Mouse (Mus musculus): ENCODE measurements around the gene Atm. TPM values are rescaled to one million over a fixed set of nuclear protein-coding genes. Genes with fewer than 3 reads are reported as not detected.

The Atm gene
- total and polyA plus RNA-seq, 2 experiments from 2014 or later, result 2.6 to 5.3 TPM

- Histone ChIP-seq H3K4me3 (ENCODE audit: low read depth, low read length) (no peak overlapping the region), H3K4me1 (ENCODE audit: control insufficient read depth, insufficient read depth) (no peaks in the 10 kb centered on the region; the same call in 1 of the 2 replicates), H3K9ac (replicated peaks; ENCODE audit: low read depth, low read length) (no peak overlapping the region), H3K4me2 (ENCODE audit: low read depth, low read length) (no peak overlapping the region), H3K9me3 (replicated peaks; ENCODE audit: control insufficient read depth, low read length) (no peaks in the 10 kb centered on the region), H3K27me3 (ENCODE audit: control insufficient read depth, insufficient read depth, low read length) (no peaks in the 10 kb centered on the region), H3K36me3 (replicated peaks; ENCODE audit: control insufficient read depth, insufficient read depth, low read length) (no peaks in the 10 kb centered on the region), H3K27ac (ENCODE audit: low read depth) (no peak overlapping the region; the same call in 1 of the 2 replicates)
- DNase-seq (ENCODE audit: low spot score) (no peak), ATAC-seq (ENCODE audit: insufficient read depth, low read depth) (no peak)
- WGBS, result 70% methylated on average over 4 of the region's 4 CpGs
- TF ChIP-seq CTCF (IDR thresholded peaks at IDR 0.05; ENCODE audit: low read depth), result no peak
- no peak for TF ChIP-seq EP300 (IDR thresholded peaks at IDR 0.05; ENCODE audit: low read depth)
Observed at GRCm38 (mm10) chr9:53408548-53408947, 128.0 kb downstream of the Atm start.

- DNase-seq (ENCODE audit: low spot score) (peak; percentile 86), ATAC-seq (ENCODE audit: insufficient read depth, low read depth) (peak; percentile 79)
- WGBS, result 23% methylated on average over 21 of the region's 21 CpGs
- Histone ChIP-seq H3K36me3 (replicated peaks; ENCODE audit: control insufficient read depth, insufficient read depth, low read length) (0 out of 2 replicates have a peak, but pooled peaks cover 1% of the 10 kb centered on the region), H3K4me3 (ENCODE audit: low read depth, low read length) (peak overlapping the region; percentile 40), H3K9me3 (replicated peaks; ENCODE audit: control insufficient read depth, low read length) (no peaks in the 10 kb centered on the region), H3K4me1 (ENCODE audit: control insufficient read depth, insufficient read depth) (no peaks in the 10 kb centered on the region; the same call in 1 of the 2 replicates), H3K27ac (ENCODE audit: low read depth) (peak overlapping the region; percentile 47), H3K27me3 (ENCODE audit: control insufficient read depth, insufficient read depth, low read length) (no peaks in the 10 kb centered on the region), H3K4me2 (ENCODE audit: low read depth, low read length) (peak overlapping the region; percentile 64), H3K9ac (replicated peaks; ENCODE audit: low read depth, low read length) (no peak overlapping the region)
- TF ChIP-seq EP300 (IDR thresholded peaks at IDR 0.05; ENCODE audit: low read depth), result no peak
- TF ChIP-seq CTCF (IDR thresholded peaks at IDR 0.05; ENCODE audit: low read depth), result no peak
Observed at GRCm38 (mm10) chr9:53404753-53405722, 131.5 kb downstream of the Atm start.

GRCm38 (mm10) chr9:53404050-53404752, 132.3 kb downstream of the Atm start:
- ATAC-seq (ENCODE audit: insufficient read depth, low read depth) (0 out of 2 replicates have a peak, but pooled peaks have one; percentile 24), DNase-seq (ENCODE audit: low spot score) (no peak)
- no peaks in the 10 kb centered on the region; the same call in 1 of the 2 replicates for H3K4me1 ChIP-seq (ENCODE audit: control insufficient read depth, insufficient read depth)
- WGBS, result 75% methylated on average over 6 of the region's 6 CpGs
- H3K4me3 ChIP-seq (ENCODE audit: low read depth, low read length), result no peak overlapping the region
- no peak overlapping the region for H3K27ac ChIP-seq (ENCODE audit: low read depth)
- peaks cover 8% of the 10 kb centered on the region; the same call in 1 of the 2 replicates for H3K36me3 ChIP-seq (replicated peaks; ENCODE audit: control insufficient read depth, insufficient read depth, low read length)
- no peaks in the 10 kb centered on the region for H3K27me3 ChIP-seq (ENCODE audit: control insufficient read depth, insufficient read depth, low read length)
- H3K9ac ChIP-seq (replicated peaks; ENCODE audit: low read depth, low read length), result no peak overlapping the region
- no peak overlapping the region for H3K4me2 ChIP-seq (ENCODE audit: low read depth, low read length)
- TF ChIP-seq CTCF (IDR thresholded peaks at IDR 0.05; ENCODE audit: low read depth) (no peak), EP300 (IDR thresholded peaks at IDR 0.05; ENCODE audit: low read depth) (no peak)
- no peaks in the 10 kb centered on the region for H3K9me3 ChIP-seq (replicated peaks; ENCODE audit: control insufficient read depth, low read length)

- no peaks in the 10 kb centered on the region for H3K9me3 ChIP-seq (replicated peaks; ENCODE audit: control insufficient read depth, low read length)
- H3K4me2 ChIP-seq (ENCODE audit: low read depth, low read length), result peak overlapping the region; percentile 49
- WGBS, result 81% methylated on average over 8 of the region's 8 CpGs
- no peaks in the 10 kb centered on the region for H3K27me3 ChIP-seq (ENCODE audit: control insufficient read depth, insufficient read depth, low read length)
- H3K4me1 ChIP-seq (ENCODE audit: control insufficient read depth, insufficient read depth), result no peaks in the 10 kb centered on the region; the same call in 1 of the 2 replicates
- peaks cover 8% of the 10 kb centered on the region; the same call in 1 of the 2 replicates for H3K36me3 ChIP-seq (replicated peaks; ENCODE audit: control insufficient read depth, insufficient read depth, low read length)
- ATAC-seq (ENCODE audit: insufficient read depth, low read depth) (no peak), DNase-seq (ENCODE audit: low spot score) (no peak)
- H3K9ac ChIP-seq (replicated peaks; ENCODE audit: low read depth, low read length), result peak overlapping the region; percentile 37; the same call in 1 of the 2 replicates
- no peak overlapping the region for H3K27ac ChIP-seq (ENCODE audit: low read depth)
- no peak for TF ChIP-seq CTCF (IDR thresholded peaks at IDR 0.05; ENCODE audit: low read depth)
- no peak for TF ChIP-seq EP300 (IDR thresholded peaks at IDR 0.05; ENCODE audit: low read depth)
- no peak overlapping the region for H3K4me3 ChIP-seq (ENCODE audit: low read depth, low read length)
Observed at GRCm38 (mm10) chr9:53402991-53403390, 133.5 kb downstream of the Atm start.

- Histone ChIP-seq H3K4me1 (ENCODE audit: control insufficient read depth, insufficient read depth) (no peaks in the 10 kb centered on the region; the same call in 1 of the 2 replicates), H3K9ac (replicated peaks; ENCODE audit: low read depth, low read length) (peak within 1 kb of the TSS; percentile 37), H3K36me3 (replicated peaks; ENCODE audit: control insufficient read depth, insufficient read depth, low read length) (peaks cover 8% of the 10 kb centered on the region; the same call in 1 of the 2 replicates), H3K4me2 (ENCODE audit: low read depth, low read length) (peak within 1 kb of the TSS; percentile 49), H3K4me3 (ENCODE audit: low read depth, low read length) (peak within 1 kb of the TSS; percentile 17; the same call in 1 of the 2 replicates), H3K9me3 (replicated peaks; ENCODE audit: control insufficient read depth, low read length) (no peaks in the 10 kb centered on the region), H3K27me3 (ENCODE audit: control insufficient read depth, insufficient read depth, low read length) (no peaks in the 10 kb centered on the region), H3K27ac (ENCODE audit: low read depth) (peak within 1 kb of the TSS; percentile 36; the same call in 1 of the 2 replicates)
- WGBS, result 17% methylated on average over 11 of the region's 11 CpGs
- ATAC-seq (ENCODE audit: insufficient read depth, low read depth) (no peak; the same call in 1 of the 2 replicates), DNase-seq (ENCODE audit: low spot score) (no peak)
- TF ChIP-seq EP300 (IDR thresholded peaks at IDR 0.05; ENCODE audit: low read depth) (no peak), CTCF (IDR thresholded peaks at IDR 0.05; ENCODE audit: low read depth) (no peak)
Observed at GRCm38 (mm10) chr9:53402291-53402711, 134.2 kb downstream of the Atm start, which contains the start of gene 4930550C14Rik. 4930550C14Rik (plus strand) TSS chr9:53402325.

Measured in heart, postnatal 0 days (tissue).